Mouse (Mus musculus) retina, embryonic 14.5 days (tissue): ENCODE measurements around the gene Cpd.

Experiments
- DNase-seq: peaks from one replicate; pipeline ENCODE4 v3.0.0-alpha.2; 2015; ENCODE audit warnings: low spot score

The Cpd gene

DNA sequence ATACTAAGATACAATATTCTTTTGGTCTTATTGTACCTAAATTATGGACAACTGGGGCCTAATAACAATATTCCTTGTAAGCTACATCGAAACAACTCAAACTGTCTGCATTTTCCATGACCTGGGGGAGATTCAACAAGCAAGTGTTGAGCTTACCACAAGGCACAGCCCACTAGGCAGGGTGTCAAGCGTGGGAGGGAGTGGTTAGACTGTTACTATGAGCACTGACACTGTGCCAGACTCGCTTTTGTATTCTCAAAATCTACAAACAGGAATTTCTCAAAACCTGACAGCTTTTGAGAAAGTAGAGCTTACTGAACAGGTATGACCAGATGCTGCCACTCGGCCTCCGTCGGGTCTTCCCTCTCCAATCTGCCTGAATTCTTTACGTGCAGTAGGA lies 55.5 kb downstream of the Cpd start:
- no peak for DNase-seq

- DNase-seq = peak; percentile 84
These were observed 57.6 kb downstream of the Cpd start for GRCm38 (mm10) chr11:76789252-76789651.

DNA sequence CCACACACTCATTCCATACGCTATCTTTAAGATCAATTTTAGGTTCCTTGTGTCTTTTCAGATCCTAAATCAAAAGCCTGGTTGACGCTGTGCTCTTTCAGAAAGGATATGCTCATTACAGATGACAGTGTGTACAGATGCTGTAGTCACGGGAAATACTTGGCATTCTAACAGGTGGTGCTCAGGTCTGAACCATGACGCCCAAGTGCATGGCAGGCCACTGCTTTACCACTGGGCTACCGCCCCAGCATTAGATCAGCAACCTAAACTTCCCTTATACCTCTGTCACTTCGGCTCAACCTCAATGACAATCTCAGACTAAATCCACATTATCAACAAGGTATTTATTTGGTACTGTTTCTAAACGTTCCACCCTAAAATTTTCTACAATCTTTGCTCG lies 71.3 kb downstream of the Cpd start:
- no peak for DNase-seq

GRCm38 (mm10) chr11:76773811-76774210 lies 73.0 kb downstream of the Cpd start:
- DNase-seq = no peak

DNA sequence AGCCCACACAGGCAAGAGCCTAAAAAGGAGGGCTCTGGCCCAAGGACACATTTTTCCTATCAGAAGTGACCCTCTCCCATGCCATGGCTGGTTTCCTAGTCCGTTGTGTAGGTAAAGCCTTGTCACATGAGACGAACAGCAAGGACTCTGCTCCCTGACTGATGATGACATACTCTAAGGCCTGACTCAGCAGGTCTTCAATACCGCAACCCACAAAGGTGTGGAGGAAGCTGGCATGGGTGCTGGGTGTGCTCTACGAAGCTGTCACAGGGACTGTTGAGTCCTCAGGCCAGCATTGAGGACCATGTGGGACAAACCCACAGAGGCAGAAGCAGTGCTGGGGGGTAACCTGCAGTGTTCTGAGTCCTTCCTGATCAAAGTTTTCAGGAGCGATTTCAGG lies 76.3 kb downstream of the Cpd start:
- DNase-seq = no peak

- DNase-seq = no peak
These were observed 83.1 kb downstream of the Cpd start for GRCm38 (mm10) chr11:76763741-76764122.

GRCm38 (mm10) chr11:76763053-76763740 lies 83.6 kb downstream of the Cpd start, which contains the start of gene Gosr1:
TSS of gene Gosr1 (minus strand) at chr11:76763579.
- peak; percentile 100 for DNase-seq

DNA sequence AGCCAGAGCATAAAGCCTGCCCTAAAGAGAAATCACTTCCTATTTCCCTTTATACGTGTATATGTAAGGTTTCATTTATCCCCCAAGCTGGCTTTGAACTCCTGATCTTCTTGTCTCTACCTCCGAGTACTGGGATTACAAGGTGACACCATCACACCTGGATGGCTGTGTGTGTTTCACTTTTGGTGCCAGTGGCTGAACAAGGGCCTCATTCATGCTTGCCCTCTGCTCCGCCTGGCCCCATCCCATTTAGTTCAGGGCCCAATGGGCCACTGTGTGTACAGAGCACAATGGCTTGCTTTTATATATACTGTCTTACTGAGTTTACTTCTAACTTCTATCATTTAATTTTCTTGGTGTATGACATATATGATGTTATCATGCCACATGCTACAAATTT lies 94.5 kb downstream of the Cpd start:
- no peak for DNase-seq

GRCm38 (mm10) chr11:76748819-76749218 lies 98.0 kb downstream of the Cpd start:
- no peak for DNase-seq

DNA sequence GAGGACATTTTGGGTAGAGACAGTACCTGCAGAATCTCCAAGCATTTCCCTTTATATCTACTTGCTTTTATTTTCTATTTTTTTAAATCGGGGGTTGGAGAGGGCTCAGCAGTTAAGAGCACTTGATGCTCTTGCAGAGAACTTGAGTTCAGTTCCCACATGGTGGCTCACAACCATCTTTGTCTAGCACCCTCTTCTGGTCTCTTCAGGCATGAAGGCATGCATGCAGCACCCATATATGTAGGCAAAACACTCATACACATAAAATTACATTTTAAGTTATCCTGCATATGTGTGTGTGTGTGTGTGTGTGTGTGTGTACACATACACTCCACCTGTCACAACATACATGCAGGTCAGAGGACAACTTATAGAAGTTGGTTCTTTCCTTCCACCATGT lies 100.9 kb downstream of the Cpd start:
- no peak for DNase-seq

DNA sequence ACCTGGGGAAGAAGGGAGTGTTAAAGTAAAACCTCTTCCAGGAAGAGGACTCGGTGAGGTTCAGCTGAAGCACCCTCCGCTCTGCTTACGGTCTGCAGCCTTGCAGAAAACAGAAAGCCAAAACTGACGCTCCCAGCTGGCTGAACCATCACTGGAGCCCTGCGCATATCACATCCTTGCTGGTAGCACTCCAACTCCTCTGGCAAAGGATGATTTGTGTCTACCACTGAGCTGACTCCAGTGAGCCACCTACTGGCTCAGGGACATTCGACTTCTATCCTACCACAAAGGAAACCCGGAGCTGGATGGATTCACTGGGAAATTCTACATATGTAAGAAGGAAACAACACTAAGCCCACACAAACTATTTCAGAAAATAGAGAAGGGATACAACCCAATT lies 102.3 kb downstream of the Cpd start:
- DNase-seq = peak; percentile 34

- no peak for DNase-seq
These were observed 104.3 kb downstream of the Cpd start for GRCm38 (mm10) chr11:76742511-76742910.

- DNase-seq = peak; percentile 27
These were observed 107.7 kb downstream of the Cpd start for GRCm38 (mm10) chr11:76739125-76739524.

DNA sequence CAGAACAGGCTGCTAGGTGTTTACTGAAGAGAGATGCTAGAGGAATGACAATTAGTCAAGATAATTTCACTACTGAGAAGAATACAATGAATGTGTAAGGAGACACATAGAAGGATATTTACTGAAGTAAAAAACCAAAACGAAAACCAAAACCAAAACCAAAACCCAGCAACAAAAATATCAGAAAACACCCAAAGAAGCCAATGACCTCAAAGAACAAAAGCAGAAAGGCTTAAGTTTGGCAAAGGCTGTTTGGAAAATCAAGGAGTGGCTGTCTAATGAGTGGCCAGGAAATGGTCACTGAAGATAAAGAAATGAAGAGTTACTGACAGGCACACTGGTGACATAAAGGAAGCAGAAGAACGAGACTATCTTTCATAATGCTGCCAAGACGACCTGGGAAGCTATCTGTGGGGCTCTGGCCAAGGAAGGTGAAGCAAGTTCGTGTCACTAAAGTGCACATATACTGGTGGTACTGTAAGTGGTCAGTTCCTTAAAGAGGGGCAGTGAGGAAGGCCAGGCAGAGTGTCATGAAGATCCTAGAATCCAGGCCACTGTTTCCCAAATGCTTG lies 111.0 kb downstream of the Cpd start:
- DNase-seq = no peak

DNA sequence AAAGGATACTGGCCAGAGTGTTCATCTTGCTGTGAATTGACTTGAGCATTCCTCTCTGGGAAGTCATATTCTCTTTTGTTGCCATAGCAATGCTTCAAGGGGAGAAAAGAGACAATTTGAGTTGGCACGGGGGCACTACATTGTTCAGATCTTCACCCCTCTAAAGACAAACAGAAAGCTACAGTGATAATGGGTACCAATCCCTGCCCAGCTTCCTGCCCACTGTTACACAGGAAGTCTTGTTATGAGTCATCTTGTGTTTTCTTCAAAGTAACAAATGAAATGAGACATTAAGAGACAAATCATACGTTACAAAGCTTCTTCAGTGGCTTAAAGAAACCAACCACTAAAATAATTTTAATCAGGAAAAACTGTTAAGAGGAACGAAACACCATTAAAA lies 112.3 kb downstream of the Cpd start:
- no peak for DNase-seq

GRCm38 (mm10) chr11:76730650-76731049 lies 116.2 kb downstream of the Cpd start:
- no peak for DNase-seq
